Mouse (Mus musculus) MEL (cell line): ENCODE data around the gene Mmp28. TPM values are rescaled to one million over a fixed set of nuclear protein-coding genes. Genes with fewer than 3 reads are reported as not detected.

Source experiments
- DNase-seq: peaks from one replicate; pipeline ENCODE4 v3.0.0; 2011; ENCODE audit warnings: low read depth, low spot score
- H3K27ac ChIP-seq: 2 replicates; pipeline ENCODE4 v1.5.1; 2012; ENCODE audit warnings: low read depth, mild to moderate bottlenecking, control low read depth, low read length, moderate library complexity; ENCODE audit not compliant: control insufficient read depth
- H3K27me3 ChIP-seq, 2 experiments: fragments of 150-350 bp in 1 of 2; sonication (generic) in 1 of 2; 2 replicates each; pipeline ENCODE4 v1.6.1; 2012; ENCODE audit warnings: low read length in 2 of 2, mild to moderate bottlenecking in 2 of 2, improper control_type of control experiment in 1 of 2, moderate library complexity in 1 of 2; ENCODE audit not compliant: insufficient read depth in 2 of 2, control insufficient read depth in 1 of 2
- H3K36me3 ChIP-seq, 2 experiments: 2 replicates each; pipeline ENCODE4 v1.6.1; 2012 to 2014; ENCODE audit warnings: low read length in 2 of 2, improper control_type of control experiment in 1 of 2, inconsistent platforms in 1 of 2, mild to moderate bottlenecking in 1 of 2; ENCODE audit not compliant: insufficient read depth in 2 of 2, control insufficient read depth in 1 of 2
- H3K4me1 ChIP-seq, 2 experiments: fragments of 150-350 bp in 1 of 2; sonication (generic) in 1 of 2; 2 replicates each; pipeline ENCODE4 v1.6.1; 2012; ENCODE audit warnings: low read length in 2 of 2, improper control_type of control experiment in 1 of 2, mild to moderate bottlenecking in 1 of 2; ENCODE audit not compliant: insufficient read depth in 2 of 2, control insufficient read depth in 1 of 2
- H3K4me3 ChIP-seq, 2 experiments: fragments of 150-350 bp in 1 of 2; sonication (generic) in 1 of 2; 2 replicates each; pipeline ENCODE4 v1.5.1; 2012; ENCODE audit warnings: low read depth in 2 of 2, low read length in 2 of 2, mild to moderate bottlenecking in 2 of 2, moderate library complexity in 2 of 2, control low read depth in 1 of 2, improper control_type of control experiment in 1 of 2; ENCODE audit not compliant: control insufficient read depth in 1 of 2, insufficient read depth in 1 of 2
- H3K79me2 ChIP-seq: 2 replicates; pipeline ENCODE4 v1.6.1; 2012; ENCODE audit warnings: mild to moderate bottlenecking, low read length, moderate library complexity; ENCODE audit not compliant: control insufficient read depth, poor library complexity, insufficient read depth
- H3K9ac ChIP-seq: 2 replicates; pipeline ENCODE4 v1.6.1; 2012; ENCODE audit warnings: low read depth, mild to moderate bottlenecking, control low read depth, low read length, moderate library complexity; ENCODE audit not compliant: control insufficient read depth, poor library complexity, severe bottlenecking
- H3K9me3 ChIP-seq: fragments of 150-350 bp; sonication (generic); replicated peaks from 2 replicates; pipeline ENCODE4 v1.6.1; 2012; ENCODE audit warnings: mild to moderate bottlenecking, low read length, improper control_type of control experiment, moderate library complexity; ENCODE audit not compliant: insufficient read depth
- CHD2 ChIP-seq: IDR thresholded peaks from 2 replicates; pipeline ENCODE4 v1.6.1; 2011; ENCODE audit warnings: low read length, improper control_type of control experiment
- EP300 ChIP-seq, 2 experiments: IDR thresholded peaks; 2 replicates each; pipeline ENCODE4 v1.6.1; 2011; ENCODE audit warnings: improper control_type of control experiment in 2 of 2, low read length in 2 of 2, low read depth in 1 of 2, mild to moderate bottlenecking in 1 of 2
- GABPA ChIP-seq: IDR thresholded peaks from 2 replicates; pipeline ENCODE4 v1.6.1; 2012; ENCODE audit warnings: low read depth, mild to moderate bottlenecking, inconsistent platforms, low read length, improper control_type of control experiment, moderate library complexity
- KAT2A ChIP-seq: conservative IDR thresholded peaks from 2 replicates; pipeline ENCODE4 v1.6.1; 2012; ENCODE audit warnings: low read depth, low read length, improper control_type of control experiment, inconsistent platforms
- MAFK ChIP-seq: IDR thresholded peaks from 2 replicates; pipeline ENCODE4 v1.6.1; 2011; ENCODE audit warnings: low read depth, mild to moderate bottlenecking, low read length, improper control_type of control experiment, borderline replicate concordance
- MAX ChIP-seq: IDR thresholded peaks from 2 replicates; pipeline ENCODE4 v1.6.1; 2011; ENCODE audit warnings: low read length, improper control_type of control experiment
- MYB ChIP-seq: IDR thresholded peaks from 2 replicates; pipeline ENCODE4 v1.6.1; 2011; ENCODE audit warnings: mild to moderate bottlenecking, low read depth, low read length, improper control_type of control experiment
- NRF1 ChIP-seq: IDR thresholded peaks from 2 replicates; pipeline ENCODE4 v1.6.1; 2014; ENCODE audit warnings: low read depth, mild to moderate bottlenecking, inconsistent platforms, low read length, improper control_type of control experiment, moderate library complexity; ENCODE audit not compliant: poor library complexity, insufficient read depth, severe bottlenecking
- POLR2A ChIP-seq, 2 experiments: IDR thresholded peaks; 2 replicates each; pipeline ENCODE4 v1.6.1; 2011 to 2012; ENCODE audit warnings: low read length in 2 of 2, mild to moderate bottlenecking in 2 of 2, control low read depth in 1 of 2, improper control_type of control experiment in 1 of 2, low read depth in 1 of 2, moderate library complexity in 1 of 2; ENCODE audit not compliant: control insufficient read depth in 1 of 2, insufficient read depth in 1 of 2, poor library complexity in 1 of 2
- POLR2AphosphoS2 ChIP-seq: IDR thresholded peaks from 2 replicates; pipeline ENCODE4 v1.6.1; 2011; ENCODE audit warnings: low read length, improper control_type of control experiment
- POLR2AphosphoS5 ChIP-seq: IDR thresholded peaks from 2 replicates; pipeline ENCODE4 v1.6.1; 2012; ENCODE audit warnings: low read depth, borderline replicate concordance, mild to moderate bottlenecking, inconsistent platforms, low read length, moderate library complexity, mixed read lengths
- RCOR1 ChIP-seq: IDR thresholded peaks from 2 replicates; pipeline ENCODE4 v1.6.1; 2012; ENCODE audit warnings: low read depth, mild to moderate bottlenecking, inconsistent platforms, low read length, improper control_type of control experiment
- SIN3A ChIP-seq: IDR thresholded peaks from 2 replicates; pipeline ENCODE4 v1.6.1; 2012; ENCODE audit warnings: low read length, improper control_type of control experiment, inconsistent platforms
- TAL1 ChIP-seq: IDR thresholded peaks from 2 replicates; pipeline ENCODE4 v1.6.1; 2012; ENCODE audit warnings: mild to moderate bottlenecking, inconsistent platforms, low read length, moderate library complexity, mixed read lengths
- TBP ChIP-seq: IDR thresholded peaks from 2 replicates; pipeline ENCODE4 v1.8.0; 2011; ENCODE audit warnings: low read depth, low read length, improper control_type of control experiment
- TCF12 ChIP-seq: IDR thresholded peaks from 2 replicates; pipeline ENCODE4 v1.6.1; 2014; ENCODE audit warnings: low read depth, mild to moderate bottlenecking, inconsistent platforms, low read length, improper control_type of control experiment, moderate library complexity
- USF1 ChIP-seq: IDR thresholded peaks from 2 replicates; pipeline ENCODE4 v1.6.1; 2014; ENCODE audit warnings: low read depth, mild to moderate bottlenecking, inconsistent platforms, low read length, improper control_type of control experiment, moderate library complexity
- ZC3H11A ChIP-seq: IDR thresholded peaks from 2 replicates; pipeline ENCODE4 v1.6.1; 2012; ENCODE audit warnings: low read depth, mild to moderate bottlenecking, inconsistent platforms, low read length, improper control_type of control experiment
- ZMIZ1 ChIP-seq: IDR thresholded peaks from 2 replicates; pipeline ENCODE4 v1.6.1; 2012; ENCODE audit warnings: low read depth, mild to moderate bottlenecking, inconsistent platforms, low read length, improper control_type of control experiment, moderate library complexity
- ZNF384 ChIP-seq: IDR thresholded peaks from 2 replicates; pipeline ENCODE4 v1.6.1; 2012; ENCODE audit warnings: low read depth, mild to moderate bottlenecking, inconsistent platforms, low read length, improper control_type of control experiment
- polyA plus RNA-seq, 2 experiments: library from polyadenylated mRNA; stranded (reverse) in 1 of 2; unstranded in 1 of 2; fragments of >175 nt in 1 of 2; fragments of >200 nt in 1 of 2; gene quantifications; 2 replicates each; pipeline versions ENCODE4 v1.2.1 to v1.2.4; 2012; ENCODE audit warnings: low replicate concordance in 2 of 2, low read depth in 1 of 2; ENCODE audit not compliant: insufficient read length in 2 of 2, insufficient read depth in 1 of 2, missing spikeins in 1 of 2
- total RNA-seq: library from RNA; depleted of rRNA; stranded (reverse); fragments of 300-350 nt; gene quantifications from 2 replicates; pipeline ENCODE4 v1.2.3, GENCODE M21; 2012

The Mmp28 gene
- total and polyA plus RNA-seq, 3 experiments, result 0.03 TPM; not detected in 2

DNA sequence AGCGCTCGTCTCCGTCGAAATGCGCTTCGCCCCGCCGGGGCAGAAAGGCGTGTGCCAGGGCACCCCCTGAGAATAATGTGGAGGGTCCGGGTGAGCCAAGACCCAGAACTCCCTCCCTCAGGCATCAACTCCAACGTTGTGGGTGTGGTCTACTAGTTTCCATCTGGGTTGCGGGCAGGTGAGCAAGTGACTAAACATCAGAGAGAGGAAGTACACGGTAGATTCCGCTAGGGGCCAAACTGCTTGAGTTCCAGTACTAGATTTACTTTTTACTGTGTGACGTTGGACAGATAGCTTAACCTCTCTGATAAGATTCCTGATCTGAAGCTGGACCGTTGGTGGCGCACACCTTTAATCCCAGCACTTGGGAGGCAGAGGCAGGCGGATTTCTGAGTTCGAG, 17.9 kb downstream of the Mmp28 start:
- H3K9me3 ChIP-seq, result no peaks in the 10 kb centered on the region
- no peaks in the 10 kb centered on the region; the same call in 1 of the 2 replicates for H3K79me2 ChIP-seq
- TF ChIP-seq POLR2A (IDR thresholded peaks at IDR 0.05; ENCODE audit: control insufficient read depth in 1 of 2, insufficient read depth in 1 of 2, low read depth in 1 of 2, low read length in 2 of 2, poor library complexity in 1 of 2) (no peak), EP300 (IDR thresholded peaks at IDR 0.05; ENCODE audit: low read depth in 1 of 2, low read length in 2 of 2) (no peak)
- TF ChIP-seq, all 39 proteins: peak for 0
- Histone ChIP-seq H3K9ac (no peak overlapping the region), H3K4me1 (no peaks in the 10 kb centered on the region), H3K4me3 (no peak overlapping the region), H3K27ac (no peak overlapping the region), H3K27me3 (0 out of 4 replicates have a peak, but pooled peaks cover 0 to 6% of the 10 kb centered on the region in 2 experiments), H3K36me3 (no peaks in the 10 kb centered on the region)
- DNase-seq, result no peak

DNA sequence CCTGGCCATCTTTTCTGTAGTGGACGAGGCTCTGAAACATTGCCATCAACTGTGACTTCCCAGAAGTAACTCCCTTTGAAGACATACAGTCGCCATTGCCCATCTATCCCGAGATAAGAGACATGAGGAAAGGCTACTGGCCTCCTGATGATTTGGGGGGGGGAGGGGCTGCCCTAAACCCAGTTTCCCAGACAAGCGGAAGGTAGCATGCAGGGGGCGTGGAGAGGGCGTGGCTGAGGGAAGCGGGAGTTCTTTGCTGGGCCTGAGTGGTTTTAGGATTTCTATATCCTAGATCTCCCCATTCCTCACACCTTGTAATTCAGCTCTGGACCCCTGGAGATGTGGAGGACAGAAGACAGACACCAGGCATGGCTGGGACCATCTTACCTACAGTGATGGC, 19.0 kb downstream of the Mmp28 start:
- Histone ChIP-seq H3K36me3 (no peaks in the 10 kb centered on the region), H3K27me3 (0 out of 4 replicates have a peak, but pooled peaks cover 0 to 5% of the 10 kb centered on the region in 2 experiments), H3K9ac (no peak overlapping the region), H3K4me1 (no peaks in the 10 kb centered on the region), H3K27ac (no peak overlapping the region), H3K79me2 (no peaks in the 10 kb centered on the region; the same call in 1 of the 2 replicates), H3K4me3 (no peak overlapping the region)
- no peak for DNase-seq
- TF ChIP-seq ZMIZ1 (no peak), SIN3A (no peak), EP300 (IDR thresholded peaks at IDR 0.05; ENCODE audit: low read depth in 1 of 2, low read length in 2 of 2) (no peak), MYB (no peak), GABPA (no peak), NRF1 (no peak), KAT2A (no peak), MAX (no peak), TAL1 (no peak), ZC3H11A (no peak), POLR2AphosphoS2 (no peak), RCOR1 (no peak), MAFK (no peak), USF1 (no peak), TBP (no peak), ZNF384 (no peak), CHD2 (no peak), POLR2AphosphoS5 (no peak), TCF12 (no peak)
- TF ChIP-seq, all 39 proteins: peak for 0
- H3K9me3 ChIP-seq, result no peaks in the 10 kb centered on the region
